Mouse (Mus musculus): ENCODE results near the gene Col9a2.

DNA sequence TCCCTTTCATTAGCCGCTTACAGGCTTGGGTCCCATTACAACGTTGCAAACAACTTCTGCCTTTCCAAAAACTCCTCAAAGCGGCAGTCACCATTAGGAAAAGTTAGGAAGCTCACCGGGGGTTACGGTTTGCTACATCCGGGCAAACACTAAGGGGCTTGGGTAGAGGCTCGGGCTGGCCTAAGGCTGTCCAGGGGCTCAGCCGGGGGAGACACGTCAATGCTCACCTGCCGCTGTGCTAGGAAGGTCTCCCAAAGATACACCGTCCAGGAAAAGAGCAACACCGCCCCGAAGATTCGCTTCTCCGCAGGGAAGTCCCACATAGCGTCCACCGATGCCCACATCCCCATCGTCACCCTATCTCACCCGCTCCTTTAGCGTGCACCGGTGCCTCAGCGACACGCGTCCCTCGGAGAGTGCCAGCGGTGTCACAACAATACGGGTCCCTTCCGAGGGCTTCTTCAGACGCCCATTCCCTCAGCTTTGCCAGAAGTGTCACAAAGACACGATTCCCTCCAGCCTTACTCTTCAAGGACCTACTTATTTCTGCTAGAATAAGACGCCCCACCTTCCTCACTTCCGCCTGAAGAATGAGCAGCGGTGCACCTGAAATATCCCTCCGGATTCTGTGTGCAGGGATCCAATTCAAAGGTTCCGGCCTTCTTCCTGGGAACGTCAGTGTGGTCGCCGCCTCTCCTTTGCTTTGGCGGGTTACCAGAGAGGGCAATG lies 58.6 kb downstream of the Col9a2 start, which contains the start of gene Zmpste24:
- TF ChIP-seq EP300 (IDR thresholded peaks at IDR 0.05) (no peak), CTCF (IDR thresholded peaks at IDR 0.05) (no peak)
